In genomic region chr12:57362732-57363131, GRCm38 (mm10) we compare ENCODE assay signal across 23 mouse cellular contexts.
DNase-seq lines count a peak whose midpoint lies in the region; ATAC-seq and TF ChIP-seq lines count a peak whose summit lies in the region.
"Had no signal": no experiment of that assay in that cellular context is flagged by ENCODE, and none has a peak within 500 bp of the region (broad histone marks: within the 10 kb centered on the region; RNA-seq: fewer than 3 reads in every experiment).

No protein-coding gene starts in this region.

- peak; percentile 79 for ATAC-seq in hindbrain, postnatal 0 days
- ATAC-seq in midbrain, postnatal 0 days (ENCODE audit: low FRiP score) = peak; percentile 41; the same call in 1 of the 2 replicates
- no peak for ATAC-seq in midbrain, embryonic 16.5 days
- ATAC-seq: CD4-positive, CD25-positive, alpha-beta regulatory T cell, adult 4 months; forebrain, embryonic 13.5 days; forebrain, embryonic 16.5 days had no signal

- peak; percentile 62 for DNase-seq in hindbrain, postnatal 0 days (ENCODE audit: low spot score)
- no peak for DNase-seq in hindbrain, embryonic 10.5 days (ENCODE audit: low spot score)
- peak; percentile 52 for DNase-seq in midbrain, postnatal 0 days (ENCODE audit: low spot score)
- peak; percentile 80 for DNase-seq in retina, postnatal 1 day
- DNase-seq in urinary bladder, postnatal 4 days (ENCODE audit: low spot score in 2 of 2) = no peak
- DNase-seq: adrenal gland, adult 2 months; adrenal gland, postnatal 14 days; cerebellum, adult 18-20 months; cerebellum, adult 9-11 months; gastrocnemius, postnatal 10 days; gastrocnemius, postnatal 36 days; heart, adult 2 months; heart, postnatal 14 days; heart, postnatal 4 days had no signal

- TF ChIP-seq CTCF in hindbrain, postnatal 0 days (IDR thresholded peaks at IDR 0.05; ENCODE audit: low read depth) = no peak
- no peak for TF ChIP-seq CTCF in midbrain, postnatal 0 days (IDR thresholded peaks at IDR 0.05)

- H3K4me3 ChIP-seq in hindbrain, postnatal 0 days (ENCODE audit: low read length) = no peak overlapping the region
- no peak overlapping the region for H3K4me3 ChIP-seq in hindbrain, embryonic 10.5 days
- no peak overlapping the region for H3K4me3 ChIP-seq in midbrain, postnatal 0 days (ENCODE audit: low read depth, low read length)
- H3K4me3 ChIP-seq in midbrain, embryonic 16.5 days (ENCODE audit: low read depth, low read length) = no peak overlapping the region
- H3K4me3 ChIP-seq: forebrain, embryonic 10.5 days; forebrain, embryonic 13.5 days; heart, adult 2 months; heart, embryonic 10.5 days; heart, embryonic 13.5 days; hindbrain, embryonic 12.5 days; hindbrain, embryonic 15.5 days had no signal

- 60% methylated on average over 2 of the region's 2 CpGs for WGBS in hindbrain, postnatal 0 days
- 71% methylated on average over 2 of the region's 2 CpGs for WGBS in hindbrain, embryonic 10.5 days
- WGBS in midbrain, postnatal 0 days = 46% methylated on average over 2 of the region's 2 CpGs
- WGBS in midbrain, embryonic 16.5 days = 57% methylated on average over 2 of the region's 2 CpGs

- no peaks in the 10 kb centered on the region for H3K36me3 ChIP-seq in hindbrain, postnatal 0 days (ENCODE audit: insufficient read depth, low read length)
- no peaks in the 10 kb centered on the region for H3K36me3 ChIP-seq in hindbrain, embryonic 10.5 days
- H3K36me3 ChIP-seq in midbrain, postnatal 0 days (ENCODE audit: insufficient read depth, low read length) = no peaks in the 10 kb centered on the region
- no peaks in the 10 kb centered on the region for H3K36me3 ChIP-seq in midbrain, embryonic 16.5 days (ENCODE audit: control insufficient read depth, insufficient read depth, low read length)
- H3K36me3 ChIP-seq: forebrain, embryonic 10.5 days; heart, embryonic 10.5 days; heart, embryonic 13.5 days; hindbrain, embryonic 12.5 days; hindbrain, embryonic 15.5 days had no signal

- H3K27ac ChIP-seq in hindbrain, postnatal 0 days = no peak overlapping the region
- no peak overlapping the region for H3K27ac ChIP-seq in hindbrain, embryonic 10.5 days
- no peak overlapping the region for H3K27ac ChIP-seq in midbrain, postnatal 0 days (ENCODE audit: low read depth, low read length)
- H3K27ac ChIP-seq in midbrain, embryonic 16.5 days (ENCODE audit: low read length) = no peak overlapping the region
- H3K27ac ChIP-seq: forebrain, embryonic 10.5 days; forebrain, embryonic 13.5 days; heart, adult 2 months; heart, embryonic 10.5 days; heart, embryonic 13.5 days; hindbrain, embryonic 12.5 days; hindbrain, embryonic 15.5 days had no signal

- no peak overlapping the region for H3K9ac ChIP-seq in hindbrain, postnatal 0 days (replicated peaks; ENCODE audit: low read length)
- H3K9ac ChIP-seq in midbrain, postnatal 0 days (replicated peaks; ENCODE audit: low read length, poor library complexity, severe bottlenecking) = no peak overlapping the region
- H3K9ac ChIP-seq in midbrain, embryonic 16.5 days (ENCODE audit: low read depth, low read length) = no peak overlapping the region
- H3K9ac ChIP-seq: forebrain, embryonic 13.5 days; heart, embryonic 13.5 days; hindbrain, embryonic 12.5 days; hindbrain, embryonic 15.5 days had no signal

- no peaks in the 10 kb centered on the region for H3K4me1 ChIP-seq in hindbrain, postnatal 0 days (ENCODE audit: insufficient read depth, low read length)
- H3K4me1 ChIP-seq in hindbrain, embryonic 10.5 days (replicated peaks) = no peaks in the 10 kb centered on the region
- H3K4me1 ChIP-seq in midbrain, postnatal 0 days (ENCODE audit: insufficient read depth, low read length) = no peaks in the 10 kb centered on the region
- H3K4me1 ChIP-seq in midbrain, embryonic 16.5 days (ENCODE audit: control insufficient read depth, insufficient read depth, low read length) = no peaks in the 10 kb centered on the region
- H3K4me1 ChIP-seq: forebrain, embryonic 10.5 days; forebrain, embryonic 13.5 days; heart, embryonic 10.5 days; heart, embryonic 13.5 days; hindbrain, embryonic 12.5 days; hindbrain, embryonic 15.5 days had no signal

- H3K9me3 ChIP-seq in hindbrain, postnatal 0 days (ENCODE audit: low read length) = no peaks in the 10 kb centered on the region
- H3K9me3 ChIP-seq in hindbrain, embryonic 10.5 days = no peaks in the 10 kb centered on the region
- no peaks in the 10 kb centered on the region for H3K9me3 ChIP-seq in midbrain, postnatal 0 days (ENCODE audit: low read length)
- H3K9me3 ChIP-seq in midbrain, embryonic 16.5 days (replicated peaks; ENCODE audit: control insufficient read depth, low read length, poor library complexity, severe bottlenecking) = no peaks in the 10 kb centered on the region
- H3K9me3 ChIP-seq: forebrain, embryonic 10.5 days; forebrain, embryonic 13.5 days; heart, embryonic 10.5 days; heart, embryonic 13.5 days; hindbrain, embryonic 12.5 days; hindbrain, embryonic 15.5 days had no signal

- H3K4me2 ChIP-seq in hindbrain, postnatal 0 days (ENCODE audit: low read depth, low read length) = no peak overlapping the region
- H3K4me2 ChIP-seq in midbrain, postnatal 0 days (ENCODE audit: low read depth, low read length, poor library complexity, severe bottlenecking) = no peak overlapping the region
- H3K4me2 ChIP-seq in midbrain, embryonic 16.5 days (ENCODE audit: low read length) = no peak overlapping the region
- H3K4me2 ChIP-seq: forebrain, embryonic 13.5 days; heart, embryonic 13.5 days; hindbrain, embryonic 12.5 days; hindbrain, embryonic 15.5 days had no signal

- H3K27me3 ChIP-seq in hindbrain, postnatal 0 days (ENCODE audit: insufficient read depth, low read length) = no peaks in the 10 kb centered on the region
- no peaks in the 10 kb centered on the region for H3K27me3 ChIP-seq in hindbrain, embryonic 10.5 days (ENCODE audit: insufficient read depth, poor library complexity, severe bottlenecking)
- H3K27me3 ChIP-seq in midbrain, postnatal 0 days (ENCODE audit: insufficient read depth, low read length) = no peaks in the 10 kb centered on the region
- no peaks in the 10 kb centered on the region for H3K27me3 ChIP-seq in midbrain, embryonic 16.5 days (ENCODE audit: control insufficient read depth, insufficient read depth, low read depth, low read length)
- H3K27me3 ChIP-seq: forebrain, embryonic 13.5 days; heart, embryonic 13.5 days; hindbrain, embryonic 12.5 days; hindbrain, embryonic 15.5 days had no signal

Comparison
In these comparisons a context has a peak if more than half of its experiments do, and no peak if none do; other contexts are left out.
1. DNase-seq: peak in hindbrain, postnatal 0 days (single experiment), midbrain, postnatal 0 days (single experiment) and retina, postnatal 1 day (single experiment); none in hindbrain, embryonic 10.5 days (single experiment) and urinary bladder, postnatal 4 days (0 of 2).